Mouse (Mus musculus) cerebellum, postnatal 10 days (tissue): ENCODE results near the gene Thsd7b.

Source experiments
- DNase-seq, 2 experiments: peaks; one replicate each; pipeline ENCODE4 v3.0.0; 2021; ENCODE audit warnings: mixed read lengths in 2 of 2

Thsd7b gene

GRCm38 (mm10) chr1:129272982-129273937, at the start of gene Thsd7b:
Gene Thsd7b, plus strand, starts transcription at chr1:129273302.
- DNase-seq = peak; percentile 57 to 68

- peak; percentile 54 to 59 for DNase-seq
These were observed 28.8 kb upstream of the Thsd7b start for GRCm38 (mm10) chr1:129244292-129244691.

- peak; percentile 16 to 21 for DNase-seq
These were observed 22.2 kb upstream of the Thsd7b start for GRCm38 (mm10) chr1:129250704-129251443.

GRCm38 (mm10) chr1:129266684-129267083, 6.4 kb upstream of the Thsd7b start:
- no peak for DNase-seq

GRCm38 (mm10) chr1:129304173-129304572, 31.1 kb downstream of the Thsd7b start:
- no peak for DNase-seq

- no peak for DNase-seq
These were observed 51.3 kb downstream of the Thsd7b start for GRCm38 (mm10) chr1:129324388-129324787.

- DNase-seq = no peak
These were observed 51.7 kb downstream of the Thsd7b start for GRCm38 (mm10) chr1:129324798-129325197.

- no peak for DNase-seq
These were observed 83.5 kb downstream of the Thsd7b start for GRCm38 (mm10) chr1:129356631-129357030.

GRCm38 (mm10) chr1:129357378-129357777, 84.3 kb downstream of the Thsd7b start:
- DNase-seq = no peak

- no peak for DNase-seq
These were observed 90.3 kb downstream of the Thsd7b start for GRCm38 (mm10) chr1:129363368-129363767.

- no peak for DNase-seq
These were observed 91.7 kb downstream of the Thsd7b start for GRCm38 (mm10) chr1:129364828-129365227.

- DNase-seq = no peak
These were observed 92.5 kb downstream of the Thsd7b start for GRCm38 (mm10) chr1:129365590-129365989.

GRCm38 (mm10) chr1:129386479-129386878, 113.4 kb downstream of the Thsd7b start:
- DNase-seq = no peak

GRCm38 (mm10) chr1:129411584-129411983, 138.5 kb downstream of the Thsd7b start:
- DNase-seq = no peak

- no peak for DNase-seq
These were observed 148.5 kb downstream of the Thsd7b start for GRCm38 (mm10) chr1:129421581-129421980.

- DNase-seq = no peak
These were observed 191.3 kb downstream of the Thsd7b start for GRCm38 (mm10) chr1:129464414-129464813.

- DNase-seq = no peak
These were observed 200.4 kb downstream of the Thsd7b start for GRCm38 (mm10) chr1:129473504-129473903.

GRCm38 (mm10) chr1:129484266-129485031, 211.3 kb downstream of the Thsd7b start:
- DNase-seq = no peak

- peak; percentile 6 to 7 for DNase-seq
These were observed 218.0 kb downstream of the Thsd7b start for GRCm38 (mm10) chr1:129491136-129491535.

GRCm38 (mm10) chr1:129493929-129494328, 220.8 kb downstream of the Thsd7b start:
- no peak for DNase-seq

GRCm38 (mm10) chr1:129501707-129502106, 228.6 kb downstream of the Thsd7b start:
- peak; percentile 29 to 32 for DNase-seq

- peak; percentile 13 to 27 for DNase-seq
These were observed 243.3 kb downstream of the Thsd7b start for GRCm38 (mm10) chr1:129516379-129516778.

GRCm38 (mm10) chr1:129519751-129520150, 246.6 kb downstream of the Thsd7b start:
- DNase-seq = no peak
